Mouse (Mus musculus) limb, embryonic 14.5 days (tissue): Measurements from ENCODE around the gene Aknad1. TPM values are rescaled to one million over a fixed set of nuclear protein-coding genes. Genes with fewer than 3 reads are reported as not detected.

ENCODE experiments used
- ATAC-seq: fragments of 200-750 bp; cut with Nextera tagmentation; 2 replicates; pipeline ENCODE4 v1.8.0; 2017; ENCODE audit warnings: low read depth, moderate number of reproducible peaks, moderate TSS enrichment; ENCODE audit not compliant: low FRiP score
- DNase-seq: peaks from one replicate; pipeline ENCODE4 v3.0.0-alpha.2; 2015; ENCODE audit warnings: low spot score
- H3K27ac ChIP-seq: fragments of 300-500 bp; sonication (generic); replicated peaks from 2 replicates; pipeline ENCODE4 v1.5.1; 2014; ENCODE audit warnings: low read depth, mild to moderate bottlenecking, low read length, moderate library complexity, mixed read lengths
- H3K27me3 ChIP-seq: fragments of 300-500 bp; sonication (generic); 2 replicates; pipeline ENCODE4 v1.6.1; 2014; ENCODE audit warnings: low read length, mixed read lengths; ENCODE audit not compliant: control insufficient read depth, insufficient read depth
- H3K36me3 ChIP-seq: fragments of 300-500 bp; sonication (generic); 2 replicates; pipeline ENCODE4 v1.6.1; 2014; ENCODE audit warnings: mild to moderate bottlenecking, low read length, moderate library complexity, mixed read lengths; ENCODE audit not compliant: control insufficient read depth, insufficient read depth
- H3K4me1 ChIP-seq: fragments of 300-500 bp; sonication (generic); 2 replicates; pipeline ENCODE4 v1.6.1; 2014; ENCODE audit warnings: antibody characterized with exemption, low read length, mixed read lengths; ENCODE audit not compliant: control insufficient read depth, insufficient read depth
- H3K4me2 ChIP-seq: fragments of 300-500 bp; sonication (generic); replicated peaks from 2 replicates; pipeline ENCODE4 v1.6.1; 2014; ENCODE audit warnings: low read depth, mild to moderate bottlenecking, low read length, moderate library complexity; ENCODE audit not compliant: severe bottlenecking
- H3K4me3 ChIP-seq: fragments of 300-500 bp; sonication (generic); replicated peaks from 2 replicates; pipeline ENCODE4 v1.5.1; 2014; ENCODE audit warnings: low read length
- H3K9ac ChIP-seq: fragments of 300-500 bp; sonication (generic); 2 replicates; pipeline ENCODE4 v1.6.1; 2014; ENCODE audit warnings: mild to moderate bottlenecking, low read depth, low read length, moderate library complexity; ENCODE audit not compliant: severe bottlenecking
- H3K9me3 ChIP-seq: fragments of 300-500 bp; sonication (generic); 2 replicates; pipeline ENCODE4 v1.6.1; 2016; ENCODE audit warnings: low read length; ENCODE audit not compliant: control insufficient read depth
- POLR2A ChIP-seq: fragments of 200-500 bp; IDR thresholded peaks from 2 replicates; pipeline ENCODE4 v1.8.0; 2012; ENCODE audit warnings: inconsistent platforms, mild to moderate bottlenecking, moderate library complexity, borderline replicate concordance; ENCODE audit not compliant: insufficient read depth, insufficient read length; ENCODE audit errors: extremely low read depth
- WGBS: fragments of 180-500 bp; shearing (Covaris S2); extraction: QIAGEN DNeasy Blood & Tissue Kit; methylation state at CpG from one replicate; pipeline ENCODE4 v1.1.7; 2014; 5-methylcytosine and 5-hydroxymethylcytosine counted together
- polyA plus RNA-seq, 2 experiments: library from polyadenylated mRNA; depleted of rRNA in 1 of 2; stranded (reverse) in 1 of 2; unstranded in 1 of 2; fragments of >200 nt; fragmentation: Nextera tagmentation in 1 of 2; extraction: Ambion mirVana in 1 of 2; gene quantifications; 2 replicates each; pipeline versions ENCODE4 v1.2.1 to v1.2.3; 2012 to 2014

Aknad1 gene
- polyA plus RNA-seq, 2 experiments, result 2.2 to 3.6 TPM

DNA sequence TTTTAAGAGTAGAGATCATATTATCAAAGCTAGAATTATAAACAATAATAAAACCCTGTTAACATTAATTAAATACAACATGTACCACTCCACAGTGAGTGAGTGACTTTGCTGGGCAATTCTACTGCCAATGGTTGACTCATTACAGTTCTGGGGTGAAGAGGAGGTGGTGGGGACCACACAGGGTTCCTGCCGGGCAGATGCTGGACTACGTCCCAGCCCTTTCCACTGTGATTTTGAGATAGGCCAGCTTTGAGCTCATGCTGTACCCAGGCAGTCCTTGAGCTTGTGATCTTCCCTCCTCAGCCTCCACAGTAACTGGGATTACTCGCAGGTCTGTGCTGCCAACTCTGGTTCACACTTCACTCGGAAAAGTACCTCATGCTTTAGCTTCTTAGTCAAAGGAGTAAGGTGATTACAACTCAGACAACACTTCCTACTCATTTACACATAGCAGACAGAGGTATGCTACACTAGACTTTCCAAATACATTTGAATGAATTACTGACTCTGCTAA lies 71.3 kb downstream of the Aknad1 start:
- TF ChIP-seq POLR2A, result no peak

DNA sequence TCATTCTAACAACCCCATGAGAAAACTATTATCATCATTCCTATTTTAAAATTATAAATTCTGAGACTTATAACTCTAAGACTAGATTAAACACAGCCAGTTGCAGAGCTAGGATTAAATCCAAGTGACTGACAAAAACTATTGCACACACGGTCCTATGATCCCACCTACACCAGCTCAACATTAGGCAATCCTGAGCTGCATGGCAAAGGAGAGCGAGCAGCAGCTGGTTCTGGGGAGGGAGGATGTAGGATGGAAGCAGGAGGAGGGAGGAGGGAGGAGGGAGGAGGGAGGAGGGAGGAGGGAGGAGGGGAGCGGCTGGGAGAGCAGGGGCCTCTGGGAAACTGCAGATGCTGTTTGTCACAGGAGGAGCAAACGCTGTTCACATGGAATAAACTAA lies 76.2 kb downstream of the Aknad1 start:
- Histone ChIP-seq H3K27me3 (no peaks in the 10 kb centered on the region), H3K27ac (no peak overlapping the region), H3K4me3 (no peak overlapping the region), H3K36me3 (peaks cover 57% of the 10 kb centered on the region), H3K4me1 (no peaks in the 10 kb centered on the region), H3K9me3 (no peaks in the 10 kb centered on the region), H3K4me2 (no peak overlapping the region), H3K9ac (no peak overlapping the region)
- no peak for ATAC-seq
- 76% methylated on average over 3 of the region's 4 CpGs for WGBS
- no peak for TF ChIP-seq POLR2A
- DNase-seq, result no peak

More for the DNA sequence above, 71.3 kb downstream of the Aknad1 start:
- no peak overlapping the region for H3K4me3 ChIP-seq
- H3K27ac ChIP-seq, result no peak overlapping the region
- no peak overlapping the region for H3K4me2 ChIP-seq
- no peaks in the 10 kb centered on the region for H3K4me1 ChIP-seq
- no peaks in the 10 kb centered on the region for H3K9me3 ChIP-seq
- no peak for DNase-seq
- WGBS, result 78% methylated on average over 4 of the region's 4 CpGs
- peaks cover 50% of the 10 kb centered on the region for H3K36me3 ChIP-seq
- H3K27me3 ChIP-seq, result no peaks in the 10 kb centered on the region
- ATAC-seq, result no peak
- H3K9ac ChIP-seq, result no peak overlapping the region

DNA sequence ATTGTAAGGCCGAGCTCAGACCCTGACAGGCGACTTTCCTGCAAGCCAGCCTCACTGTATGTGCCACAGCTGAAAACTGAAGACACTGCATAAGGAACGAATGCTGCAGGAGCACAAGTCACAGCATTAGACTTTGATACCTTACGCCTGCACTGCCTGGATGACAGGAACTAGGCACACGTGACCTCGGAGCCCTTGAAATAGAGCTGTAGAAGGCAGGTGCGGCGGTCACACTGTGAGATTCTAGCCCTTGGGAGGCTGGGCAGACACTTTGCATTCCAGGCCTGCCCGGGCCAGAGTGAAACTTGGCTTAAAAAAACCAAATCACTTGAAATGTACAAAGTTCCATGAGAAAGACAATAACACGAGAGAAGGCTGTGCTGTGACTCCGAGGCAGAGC lies 91.0 kb downstream of the Aknad1 start:
- Histone ChIP-seq H3K4me2 (no peak overlapping the region), H3K27ac (no peak overlapping the region), H3K9ac (no peak overlapping the region), H3K4me1 (no peaks in the 10 kb centered on the region), H3K4me3 (no peak overlapping the region), H3K36me3 (peaks cover 19% of the 10 kb centered on the region), H3K9me3 (no peaks in the 10 kb centered on the region), H3K27me3 (no peaks in the 10 kb centered on the region)
- no peak for DNase-seq
- no peak for TF ChIP-seq POLR2A
- peak; percentile 57; the same call in 1 of the 2 replicates for ATAC-seq
- 69% methylated on average over 11 of the region's 11 CpGs for WGBS

DNA sequence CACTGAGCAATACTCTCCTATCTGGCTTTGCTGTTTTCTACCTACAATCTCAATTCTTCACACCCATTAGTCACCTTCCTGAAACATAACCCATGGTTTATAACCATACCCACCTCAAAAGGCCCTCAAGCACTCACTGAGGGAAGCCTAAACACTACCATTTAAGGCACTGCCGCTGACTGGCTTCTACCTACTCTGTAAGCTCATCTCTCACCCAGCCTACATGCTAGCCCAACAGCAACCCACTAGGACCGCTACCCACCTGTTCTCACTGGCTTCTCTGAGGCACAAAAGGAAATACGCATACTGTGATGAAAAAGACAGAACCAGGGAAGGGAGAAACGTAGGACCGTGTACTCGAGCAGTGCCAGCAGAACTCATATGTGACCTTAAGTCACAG lies 92.3 kb downstream of the Aknad1 start:
- 93% methylated on average over 6 of the region's 6 CpGs for WGBS
- no peak for TF ChIP-seq POLR2A
- ATAC-seq, result no peak

More for the DNA sequence above, 92.3 kb downstream of the Aknad1 start:
- H3K36me3 ChIP-seq, result peaks cover 9% of the 10 kb centered on the region
- no peaks in the 10 kb centered on the region for H3K9me3 ChIP-seq
- no peak overlapping the region for H3K27ac ChIP-seq
- H3K4me2 ChIP-seq, result no peak overlapping the region
- H3K4me1 ChIP-seq, result no peaks in the 10 kb centered on the region
- H3K9ac ChIP-seq, result no peak overlapping the region
- no peaks in the 10 kb centered on the region for H3K27me3 ChIP-seq
- no peak overlapping the region for H3K4me3 ChIP-seq
- no peak for DNase-seq

Other genes starting within 250 kb of the Aknad1 start
- 0.13 and 0.27 TPM in 2 replicates for gene 1700013F07Rik, start 205.5 kb upstream of the Aknad1 start, polyA plus RNA-seq (2012; rRNA removed)
- gene 1700013F07Rik, start 205.5 kb upstream of the Aknad1 start, polyA plus RNA-seq (2014; fragmentation: Nextera tagmentation; extraction: Ambion mirVana), result 0.30 TPM in 1 of 2 replicates, not detected in the other
- gene 5330417C22Rik, start 203.1 kb upstream of the Aknad1 start, polyA plus RNA-seq (2012; rRNA removed), result 0.39 and 0.42 TPM in 2 replicates
- gene 5330417C22Rik, start 203.1 kb upstream of the Aknad1 start, polyA plus RNA-seq (2014; fragmentation: Nextera tagmentation; extraction: Ambion mirVana), result 0.82 and 0.83 TPM in 2 replicates
- gene Tmem167b, start 177.2 kb upstream of the Aknad1 start, polyA plus RNA-seq (2012; rRNA removed), result 10.8 and 14.8 TPM in 2 replicates
- gene Tmem167b, start 177.2 kb upstream of the Aknad1 start, polyA plus RNA-seq (2014; fragmentation: Nextera tagmentation; extraction: Ambion mirVana), result 43.9 and 48.2 TPM in 2 replicates
- gene Taf13, start 168.0 kb upstream of the Aknad1 start, polyA plus RNA-seq (2012; rRNA removed), result 16.3 and 25.7 TPM in 2 replicates
- 33.1 and 40.4 TPM in 2 replicates for gene Taf13, start 168.0 kb upstream of the Aknad1 start, polyA plus RNA-seq (2014; fragmentation: Nextera tagmentation; extraction: Ambion mirVana)
- 14.2 and 14.3 TPM in 2 replicates for gene Wdr47, start 148.4 kb upstream of the Aknad1 start, polyA plus RNA-seq (2012; rRNA removed)
- 12.9 and 13.3 TPM in 2 replicates for gene Wdr47, start 148.4 kb upstream of the Aknad1 start, polyA plus RNA-seq (2014; fragmentation: Nextera tagmentation; extraction: Ambion mirVana)
- gene Clcc1, start 85.7 kb upstream of the Aknad1 start, polyA plus RNA-seq (2012; rRNA removed), result 79.4 and 81.3 TPM in 2 replicates
- gene Clcc1, start 85.7 kb upstream of the Aknad1 start, polyA plus RNA-seq (2014; fragmentation: Nextera tagmentation; extraction: Ambion mirVana), result 78.0 and 87.7 TPM in 2 replicates
- 38.2 and 55.2 TPM in 2 replicates for gene Gpsm2, start 17.3 kb upstream of the Aknad1 start, polyA plus RNA-seq (2012; rRNA removed)
- gene Gpsm2, start 17.3 kb upstream of the Aknad1 start, polyA plus RNA-seq (2014; fragmentation: Nextera tagmentation; extraction: Ambion mirVana), result 120 and 121 TPM in 2 replicates
- gene Stxbp3, start 100.9 kb downstream of the Aknad1 start, polyA plus RNA-seq (2012; rRNA removed), result 23.5 and 28.4 TPM in 2 replicates
- 33.0 and 38.1 TPM in 2 replicates for gene Stxbp3, start 100.9 kb downstream of the Aknad1 start, polyA plus RNA-seq (2014; fragmentation: Nextera tagmentation; extraction: Ambion mirVana)
- 0.17 and 0.35 TPM in 2 replicates for gene Fndc7, start 150.3 kb downstream of the Aknad1 start, polyA plus RNA-seq (2012; rRNA removed)
- 0.23 and 0.25 TPM in 2 replicates for gene Fndc7, start 150.3 kb downstream of the Aknad1 start, polyA plus RNA-seq (2014; fragmentation: Nextera tagmentation; extraction: Ambion mirVana)
- 95.1 and 110 TPM in 2 replicates for gene Prpf38b, start 172.1 kb downstream of the Aknad1 start, polyA plus RNA-seq (2012; rRNA removed)
- 58.9 and 72.4 TPM in 2 replicates for gene Prpf38b, start 172.1 kb downstream of the Aknad1 start, polyA plus RNA-seq (2014; fragmentation: Nextera tagmentation; extraction: Ambion mirVana)
- 0.33 and 0.74 TPM in 2 replicates for gene Henmt1, start 200.2 kb downstream of the Aknad1 start, polyA plus RNA-seq (2012; rRNA removed)
- 0.64 and 0.78 TPM in 2 replicates for gene Henmt1, start 200.2 kb downstream of the Aknad1 start, polyA plus RNA-seq (2014; fragmentation: Nextera tagmentation; extraction: Ambion mirVana)
- 1.2 and 1.7 TPM in 2 replicates for gene Gm9857, start 200.8 kb downstream of the Aknad1 start, polyA plus RNA-seq (2012; rRNA removed)
- gene Gm9857, start 200.8 kb downstream of the Aknad1 start, polyA plus RNA-seq (2014; fragmentation: Nextera tagmentation; extraction: Ambion mirVana), result not detected in 2 replicates